Mouse (Mus musculus) lung, postnatal 0 days (tissue): ENCODE data around the gene Rapgef6.

ENCODE experiments used
- CTCF ChIP-seq: IDR thresholded peaks from 2 replicates; pipeline ENCODE4 v1.5.1; 2016; ENCODE audit warnings: antibody characterized with exemption, mild to moderate bottlenecking
- EP300 ChIP-seq: IDR thresholded peaks from 2 replicates; pipeline ENCODE4 v1.6.1; 2016; ENCODE audit warnings: antibody characterized with exemption, mild to moderate bottlenecking, control low read depth

DNA sequence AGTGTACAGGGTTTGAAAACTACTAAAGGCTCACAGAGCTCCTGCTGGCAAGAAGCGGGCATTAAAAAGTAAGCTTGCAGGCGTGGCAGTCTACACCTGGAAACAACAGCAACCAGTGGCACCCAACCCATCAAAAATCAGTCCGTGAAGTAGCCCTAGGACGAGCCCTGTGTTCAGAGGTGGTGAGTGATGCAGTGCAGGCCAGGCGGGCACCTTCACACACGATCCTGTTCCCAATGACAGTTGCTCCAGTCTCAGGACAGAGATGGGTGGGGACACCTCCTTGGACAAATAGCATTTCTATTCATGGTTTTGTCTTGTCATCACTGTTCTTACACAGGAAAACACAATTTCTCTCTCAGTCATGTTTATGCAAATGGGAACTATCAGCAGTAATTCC, 199.4 kb downstream of the Rapgef6 start:
- no peak for TF ChIP-seq CTCF
- no peak for TF ChIP-seq EP300
